In genomic region chr8:106935324-106935869, GRCm38 (mm10) we compare ENCODE assay signal across 8 mouse cellular contexts. TPM values are rescaled to one million over a fixed set of nuclear protein-coding genes. Genes with fewer than 3 reads are reported as not detected.
A peak's percentile ranks its signal among the peaks of the same experiment; 100 is the strongest.
DNase-seq lines count a peak whose midpoint lies in the region; ATAC-seq and TF ChIP-seq lines count a peak whose summit lies in the region.

Gene Sntb2, plus strand, starts transcription at chr8:106935750.

- H3K4me3 ChIP-seq in E14TG2a.4 (replicated peaks; ENCODE audit: low read length) = peak within 1 kb of the TSS; percentile 94
- H3K4me3 ChIP-seq in forebrain, embryonic 15.5 days = peak within 1 kb of the TSS; percentile 88
- peak within 1 kb of the TSS; percentile 82 for H3K4me3 ChIP-seq in layer of hippocampus, adult 2 months
- peak within 1 kb of the TSS; percentile 91 for H3K4me3 ChIP-seq in lung, embryonic 14.5 days (ENCODE audit: low read depth, low read length)
- peak within 1 kb of the TSS; percentile 57 for H3K4me3 ChIP-seq in olfactory bulb, adult 2 months (ENCODE audit: insufficient read depth, low read depth, low read length)
- H3K4me3 ChIP-seq in thymus, adult 2 months (ENCODE audit: control insufficient read depth, insufficient read depth, low read length) = peak within 1 kb of the TSS; percentile 57

- DNase-seq in c-Kit-positive CD71-positive TER-119-negative erythroid progenitor cells, embryonic 14.5 days (ENCODE audit: low read depth) = peak; percentile 83
- peak; percentile 93 for DNase-seq in heart, postnatal 36 days
- DNase-seq in layer of hippocampus, adult 2 months (ENCODE audit: low spot score in 2 of 2) = peak; percentile 81 to 84
- peak; percentile 97 for DNase-seq in lung, embryonic 14.5 days
- DNase-seq in thymus, adult 2 months = peak; percentile 91

- WGBS in forebrain, embryonic 15.5 days = under 1% methylated on average over 41 of the region's 41 CpGs
- WGBS in lung, embryonic 14.5 days = under 1% methylated on average over 41 of the region's 41 CpGs
- WGBS in olfactory bulb, adult 2 months = under 1% methylated on average over 41 of the region's 41 CpGs
- under 1% methylated on average over 38 of the region's 41 CpGs for WGBS in thymus, adult 2 months

- no peaks in the 10 kb centered on the region for H3K27me3 ChIP-seq in E14TG2a.4 (ENCODE audit: insufficient read depth, low read length)
- peaks cover 45% of the 10 kb centered on the region; the same call in 1 of the 2 replicates for H3K27me3 ChIP-seq in forebrain, embryonic 15.5 days
- no peaks in the 10 kb centered on the region for H3K27me3 ChIP-seq in lung, embryonic 14.5 days (ENCODE audit: insufficient read depth, low read length)
- H3K27me3 ChIP-seq in thymus, adult 2 months (ENCODE audit: control insufficient read depth, insufficient read depth, low read length) = no peaks in the 10 kb centered on the region; the same call in 1 of the 2 replicates

- H3K36me3 ChIP-seq in E14TG2a.4 (ENCODE audit: insufficient read depth, low read length) = peaks cover 23% of the 10 kb centered on the region
- no peaks in the 10 kb centered on the region for H3K36me3 ChIP-seq in forebrain, embryonic 15.5 days
- 0 out of 2 replicates have a peak, but pooled peaks cover 2% of the 10 kb centered on the region for H3K36me3 ChIP-seq in lung, embryonic 14.5 days (ENCODE audit: insufficient read depth)
- H3K36me3 ChIP-seq in thymus, adult 2 months (ENCODE audit: control insufficient read depth, insufficient read depth, low read length) = no peaks in the 10 kb centered on the region

- TF ChIP-seq CTCF in E14TG2a.4 (conservative IDR thresholded peaks at IDR 0.05; ENCODE audit: low read length) = no peak
- TF ChIP-seq CTCF in layer of hippocampus, adult 2 months (conservative IDR thresholded peaks at IDR 0.05) = peak; percentile 33
- peak; percentile 25 for TF ChIP-seq CTCF in lung, embryonic 14.5 days (IDR thresholded peaks at IDR 0.05; ENCODE audit: low read depth)
- no peak for TF ChIP-seq CTCF in olfactory bulb, adult 2 months (IDR thresholded peaks at IDR 0.05; ENCODE audit: insufficient read depth, low read depth, low read length)
- no peak for TF ChIP-seq CTCF in thymus, adult 2 months (IDR thresholded peaks at IDR 0.05; ENCODE audit: borderline replicate concordance, control insufficient read depth, extremely low read depth, insufficient read depth, low read length, poor library complexity)

- H3K4me1 ChIP-seq in E14TG2a.4 (replicated peaks; ENCODE audit: low read depth, low read length) = peaks cover 81% of the 10 kb centered on the region
- H3K4me1 ChIP-seq in forebrain, embryonic 15.5 days = peaks cover 25% of the 10 kb centered on the region
- H3K4me1 ChIP-seq in lung, embryonic 14.5 days (ENCODE audit: insufficient read depth) = peaks cover 10% of the 10 kb centered on the region; the same call in 1 of the 2 replicates
- H3K4me1 ChIP-seq in olfactory bulb, adult 2 months (ENCODE audit: control insufficient read depth, insufficient read depth, low read length) = peaks cover 6% of the 10 kb centered on the region
- H3K4me1 ChIP-seq in thymus, adult 2 months (replicated peaks; ENCODE audit: control insufficient read depth, insufficient read depth, low read length) = peaks cover 4% of the 10 kb centered on the region; the same call in 1 of the 2 replicates

- H3K9me3 ChIP-seq in E14TG2a.4 (ENCODE audit: low read length) = no peaks in the 10 kb centered on the region
- H3K9me3 ChIP-seq in forebrain, embryonic 15.5 days = no peaks in the 10 kb centered on the region
- H3K9me3 ChIP-seq in lung, embryonic 14.5 days (ENCODE audit: low read depth, low read length) = no peaks in the 10 kb centered on the region

- peak; percentile 88 for ATAC-seq in forebrain, embryonic 15.5 days (replicated peaks)
- ATAC-seq in lung, embryonic 14.5 days (ENCODE audit: insufficient read depth) = peak; percentile 84

- peak; percentile 53; the same call in 1 of the 2 replicates for TF ChIP-seq POLR2A in olfactory bulb, adult 2 months (IDR thresholded peaks at IDR 0.05; ENCODE audit: insufficient read depth, low read depth, low read length)
- TF ChIP-seq POLR2A in thymus, adult 2 months (IDR thresholded peaks at IDR 0.05; ENCODE audit: control insufficient read depth, extremely low read depth, insufficient read depth, low read length, poor library complexity) = no peak

- H3K9ac ChIP-seq in forebrain, embryonic 15.5 days (replicated peaks) = peak within 1 kb of the TSS; percentile 81
- peak within 1 kb of the TSS; percentile 93 for H3K9ac ChIP-seq in lung, embryonic 14.5 days

- intact Hi-C loops in heart, postnatal 36 days (cut with DNase I) = no loop called here

- peak within 1 kb of the TSS; percentile 90 for H3K4me2 ChIP-seq in forebrain, embryonic 15.5 days (replicated peaks)
- peak within 1 kb of the TSS; percentile 82 for H3K4me2 ChIP-seq in lung, embryonic 14.5 days

- H3K27ac ChIP-seq in forebrain, embryonic 15.5 days (replicated peaks) = peak within 1 kb of the TSS; percentile 84
- peak within 1 kb of the TSS; percentile 95 for H3K27ac ChIP-seq in layer of hippocampus, adult 2 months
- H3K27ac ChIP-seq in lung, embryonic 14.5 days (ENCODE audit: low read depth) = peak within 1 kb of the TSS; percentile 89
- no peak within 1 kb of the TSS for H3K27ac ChIP-seq in olfactory bulb, adult 2 months (ENCODE audit: insufficient read depth, low read depth, low read length)
- no peak within 1 kb of the TSS for H3K27ac ChIP-seq in thymus, adult 2 months (ENCODE audit: control insufficient read depth, insufficient read depth, low read length)

RNA-seq across cellular contexts. Expression of gene Sntb2, which starts in this region (rescaled TPM):
- polyA plus RNA-seq in forebrain, embryonic 15.5 days (2015; fragmentation: Nextera tagmentation; extraction: Ambion mirVana) = 3.7 and 4.3 TPM in 2 replicates
- 10 to 100 TPM; 12.7 to 13.7 TPM for total RNA-seq in heart, postnatal 36 days (2021)
- total RNA-seq in layer of hippocampus, adult 2 months (2021) = 10 to 100 TPM; 24.8 to 24.9 TPM
- polyA plus RNA-seq in lung, embryonic 14.5 days (2014; fragmentation: Nextera tagmentation; extraction: Ambion mirVana) = 21.1 and 22.1 TPM in 2 replicates
- polyA plus RNA-seq in olfactory bulb, adult 2 months (2012; ENCODE audit: insufficient read depth, insufficient read length, low replicate concordance, missing spikeins) = not detected in 2 replicates
- polyA plus RNA-seq in thymus, adult 2 months (2012; rRNA removed) = 4.5 and 4.6 TPM in 2 replicates

Comparison
In these comparisons a context has a peak if more than half of its experiments do, and no peak if none do; other contexts are left out.
1. CTCF ChIP-seq: peak in layer of hippocampus, adult 2 months (single experiment) and lung, embryonic 14.5 days (single experiment); none in E14TG2a.4 (single experiment), olfactory bulb, adult 2 months (single experiment) and thymus, adult 2 months (single experiment).
2. H3K27ac ChIP-seq: peak in forebrain, embryonic 15.5 days (single experiment), layer of hippocampus, adult 2 months (single experiment) and lung, embryonic 14.5 days (single experiment); none in olfactory bulb, adult 2 months (single experiment) and thymus, adult 2 months (single experiment).
3. Peak in every context shown above with its lines, with median percentiles within 50 percentile points of each other: H3K4me3 ChIP-seq and DNase-seq.